Mouse (Mus musculus) spleen, postnatal 4 days (tissue): ENCODE results near the gene Cdk17.

Source experiments
- DNase-seq, 2 experiments: peaks; one replicate each; pipeline ENCODE4 v3.0.0; 2022; ENCODE audit warnings: low spot score in 2 of 2

Gene Cdk17

DNA sequence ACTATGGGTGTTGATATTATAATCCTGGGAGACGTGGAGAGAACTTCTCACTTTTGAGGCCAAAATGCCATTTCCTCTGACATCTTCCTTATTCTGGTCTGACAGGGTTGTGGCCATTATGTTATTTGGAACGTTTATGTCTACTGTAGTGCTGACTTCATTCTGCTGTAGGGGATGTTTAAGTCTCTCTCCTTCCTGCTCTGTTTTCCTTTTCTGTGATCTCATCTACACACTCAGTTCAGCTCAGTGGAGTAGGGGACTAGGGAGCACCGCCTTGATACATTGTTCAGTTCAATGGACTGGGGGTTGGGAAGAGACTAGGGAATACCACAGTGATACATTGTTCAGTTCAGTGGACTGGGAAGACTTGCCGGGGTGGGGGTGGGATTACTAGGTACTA lies 7.4 kb downstream of the Cdk17 start:
- no peak for DNase-seq

GRCm38 (mm10) chr10:93171182-93171855 lies 10.6 kb downstream of the Cdk17 start:
- DNase-seq = peak; percentile 25 to 62

DNA sequence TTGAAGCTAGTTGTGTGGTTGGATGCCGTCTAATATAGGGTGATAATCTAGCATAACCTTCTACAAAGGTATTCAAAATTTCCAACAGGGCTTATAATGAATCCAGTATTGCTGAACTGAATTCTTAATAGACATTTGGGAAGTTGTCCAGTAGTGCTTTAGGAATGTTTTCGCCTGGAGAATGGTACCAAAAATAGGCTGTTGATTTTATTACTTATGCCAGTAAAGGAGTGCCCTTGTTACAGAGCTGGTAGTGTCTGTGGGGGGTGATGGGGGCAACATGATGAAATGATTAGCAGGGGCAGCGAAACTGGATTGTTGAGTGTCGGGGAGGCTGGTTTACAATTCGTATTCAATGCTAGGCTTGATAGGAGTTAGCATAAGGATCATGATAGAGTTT lies 16.8 kb downstream of the Cdk17 start:
- no peak for DNase-seq

- DNase-seq = no peak
Observed at GRCm38 (mm10) chr10:93177874-93178273, 17.2 kb downstream of the Cdk17 start.

DNA sequence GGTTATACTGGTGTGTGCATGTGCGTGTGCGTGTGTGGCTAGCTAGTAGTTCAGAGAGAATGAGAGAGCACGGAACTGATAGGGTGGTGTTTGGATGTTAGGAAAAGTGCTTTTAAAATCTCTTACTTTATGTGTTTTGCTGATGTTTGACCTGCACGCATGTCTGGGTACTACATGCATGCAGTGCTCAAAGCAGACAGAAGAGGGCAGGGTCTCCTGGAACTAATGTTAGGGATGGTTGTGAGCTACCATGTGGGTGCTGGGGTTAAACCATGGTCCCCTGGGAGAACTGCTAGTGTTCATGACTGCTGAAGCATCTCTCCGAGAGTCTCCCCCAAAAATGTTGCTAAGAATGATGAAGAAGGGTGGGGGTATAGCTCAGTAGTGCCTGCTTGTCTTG lies 18.0 kb downstream of the Cdk17 start:
- DNase-seq = no peak

GRCm38 (mm10) chr10:93179669-93180460 lies 19.2 kb downstream of the Cdk17 start:
- no peak for DNase-seq

GRCm38 (mm10) chr10:93184351-93184976 lies 23.8 kb downstream of the Cdk17 start:
- DNase-seq = peak in 1 of 2 experiments; percentile 21

GRCm38 (mm10) chr10:93188440-93188999 lies 27.8 kb downstream of the Cdk17 start:
- DNase-seq = no peak

- DNase-seq = no peak
Observed at GRCm38 (mm10) chr10:93190475-93191262, 30.0 kb downstream of the Cdk17 start.

- no peak for DNase-seq
Observed at GRCm38 (mm10) chr10:93197092-93197491, 36.4 kb downstream of the Cdk17 start.

DNA sequence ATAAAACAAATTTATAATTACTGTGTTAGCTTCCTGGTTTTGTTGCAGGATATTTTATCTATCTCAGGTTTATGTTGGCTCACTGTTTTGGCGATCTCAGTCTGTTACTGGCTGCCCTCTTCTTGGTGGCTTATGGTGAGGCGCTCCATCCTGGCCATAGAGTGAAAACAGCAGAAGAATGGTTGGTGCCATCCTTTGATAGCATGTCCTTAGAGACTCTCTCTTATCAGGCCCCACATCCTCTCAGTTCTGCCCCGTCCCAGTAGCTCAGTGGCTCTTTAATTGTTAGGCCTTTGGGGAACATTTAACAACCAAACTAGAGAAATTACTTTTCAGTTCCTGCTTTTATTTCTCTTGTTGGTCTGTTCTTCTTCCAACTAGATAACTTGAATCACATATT lies 38.3 kb downstream of the Cdk17 start:
- DNase-seq = no peak

- DNase-seq = no peak
Observed at GRCm38 (mm10) chr10:93201846-93202458, 41.3 kb downstream of the Cdk17 start.

DNA sequence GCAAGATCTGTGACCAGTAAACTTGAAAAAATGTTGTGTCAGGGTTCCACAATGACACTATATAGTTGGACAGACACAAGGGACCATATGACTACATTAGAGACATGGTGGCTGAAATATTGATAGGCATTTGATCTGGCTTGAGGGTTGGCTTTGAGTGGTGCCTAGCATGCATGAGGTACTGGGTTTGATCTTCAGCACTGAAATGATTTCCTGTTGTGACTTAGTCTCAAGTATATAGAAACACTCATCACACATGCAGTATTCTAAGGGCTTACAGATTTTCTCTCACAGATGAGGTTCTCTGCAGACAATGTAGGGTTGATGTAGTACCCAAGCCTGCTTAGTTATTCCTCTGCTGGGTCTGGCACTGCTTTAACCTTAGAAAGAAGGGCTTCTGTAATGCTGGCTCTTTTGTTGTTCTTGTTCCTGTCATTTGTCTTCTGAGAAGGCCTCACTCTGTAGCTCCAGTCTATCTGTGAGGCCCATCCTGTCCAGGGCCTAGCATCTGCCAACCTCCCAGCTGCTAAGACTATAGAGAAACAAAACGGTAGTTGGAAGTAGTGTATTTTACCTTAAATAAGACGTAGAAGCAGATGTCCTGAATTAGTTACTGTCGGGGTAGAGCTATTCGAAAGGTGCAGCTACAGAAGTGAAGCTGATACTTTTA lies 44.7 kb downstream of the Cdk17 start:
- no peak for DNase-seq

- DNase-seq = no peak
Observed at GRCm38 (mm10) chr10:93207176-93207575, 46.5 kb downstream of the Cdk17 start.

DNA sequence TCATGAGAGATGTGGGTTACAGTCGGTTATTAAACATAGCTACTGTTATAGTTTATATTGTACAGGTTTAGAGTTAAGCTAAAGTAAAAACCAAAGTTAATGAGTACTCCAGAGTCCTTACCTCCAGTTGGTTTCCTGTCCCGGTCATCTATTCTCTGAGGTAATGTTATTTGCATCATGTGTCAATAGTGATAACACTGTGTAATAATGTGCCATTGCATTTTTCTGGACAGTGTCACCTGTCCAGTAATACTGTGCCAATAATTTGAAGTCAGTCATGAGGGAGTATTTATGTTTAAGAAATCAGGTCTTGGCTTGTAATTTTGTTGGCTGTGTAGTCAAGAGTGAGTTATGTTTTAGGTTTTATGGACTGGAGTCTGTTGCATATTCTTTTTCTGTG lies 52.0 kb downstream of the Cdk17 start:
- no peak for DNase-seq

DNA sequence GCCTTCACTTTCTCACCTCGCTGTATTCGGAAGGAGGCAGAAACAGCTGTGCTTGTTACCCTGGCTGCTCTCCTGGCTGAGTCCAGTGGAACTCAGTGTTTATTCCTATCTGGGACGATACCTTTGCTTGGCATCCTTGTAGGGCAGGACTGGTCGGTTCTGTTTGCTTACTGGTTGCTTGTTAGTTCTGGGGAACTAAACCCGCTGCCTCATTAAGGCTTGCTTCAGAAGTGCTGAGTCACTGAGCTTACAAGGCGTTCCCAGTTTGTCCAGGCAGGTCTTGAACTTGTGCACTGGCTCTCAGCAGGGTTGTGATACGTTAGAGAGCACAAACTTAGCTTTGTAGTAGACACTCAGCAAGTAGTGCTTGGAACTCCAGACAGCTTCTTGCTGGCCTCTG lies 52.7 kb downstream of the Cdk17 start:
- DNase-seq = no peak

- no peak for DNase-seq
Observed at GRCm38 (mm10) chr10:93214251-93214650, 53.6 kb downstream of the Cdk17 start.

- no peak for DNase-seq
Observed at GRCm38 (mm10) chr10:93215051-93215763, 54.5 kb downstream of the Cdk17 start.

DNA sequence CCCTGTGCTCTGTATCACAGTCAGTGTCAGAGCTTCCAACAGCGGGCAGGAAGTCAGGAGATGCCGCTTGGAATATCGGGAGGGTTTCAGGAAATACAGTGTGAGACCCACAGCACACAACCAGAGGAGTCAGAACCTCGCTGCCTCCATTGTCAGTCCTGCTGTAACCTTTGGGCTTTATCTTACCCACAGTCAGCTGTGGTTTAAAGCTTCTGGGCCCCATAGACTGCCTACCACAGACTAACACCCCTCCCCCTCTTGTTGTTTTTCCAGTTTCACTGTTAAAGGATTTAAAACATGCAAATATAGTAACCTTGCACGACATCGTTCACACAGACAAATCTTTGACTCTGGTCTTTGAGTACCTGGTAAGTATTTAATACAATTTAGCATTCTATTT lies 65.1 kb downstream of the Cdk17 start:
- no peak for DNase-seq

DNA sequence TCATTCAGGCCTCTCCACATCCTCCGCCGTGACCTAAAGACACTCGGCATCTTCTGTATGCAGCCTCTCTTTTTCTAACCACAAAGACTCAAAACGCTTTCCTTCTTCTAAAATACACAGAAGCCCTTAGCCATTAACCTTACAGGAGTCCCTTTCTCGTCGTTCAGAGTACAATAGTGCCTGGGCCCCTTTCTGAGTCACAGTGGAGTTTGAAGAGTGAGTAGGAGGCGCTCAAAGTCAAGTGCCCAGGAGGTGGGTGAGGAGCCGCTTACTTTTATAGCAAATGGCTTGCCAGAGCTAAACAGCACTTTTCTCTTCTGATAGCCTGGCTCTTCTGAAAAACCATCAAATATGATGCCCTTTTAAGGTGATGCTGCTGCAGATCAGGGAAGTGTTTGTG lies 67.2 kb downstream of the Cdk17 start:
- no peak for DNase-seq
